Mouse (Mus musculus) midbrain, embryonic 16.5 days (tissue): ENCODE results near the gene Rab4a. TPM values are rescaled to one million over a fixed set of nuclear protein-coding genes. Genes with fewer than 3 reads are reported as not detected.

ENCODE experiments used
- ATAC-seq: fragments of 200-750 bp; cut with Nextera tagmentation; 2 replicates; pipeline ENCODE4 v1.8.0; 2017; ENCODE audit warnings: moderate TSS enrichment
- H3K27ac ChIP-seq: fragments of 300-500 bp; sonication (generic); 2 replicates; pipeline ENCODE4 v1.5.1; 2014; ENCODE audit warnings: mild to moderate bottlenecking, low read length, mixed read lengths
- H3K27me3 ChIP-seq: fragments of 300-500 bp; sonication (generic); 2 replicates; pipeline ENCODE4 v1.6.1; 2014; ENCODE audit warnings: low read depth, low read length, mixed read lengths; ENCODE audit not compliant: control insufficient read depth, insufficient read depth
- H3K36me3 ChIP-seq: fragments of 300-500 bp; sonication (generic); 2 replicates; pipeline ENCODE4 v1.6.1; 2014; ENCODE audit warnings: mild to moderate bottlenecking, low read length, moderate library complexity, mixed read lengths; ENCODE audit not compliant: control insufficient read depth, insufficient read depth
- H3K4me1 ChIP-seq: fragments of 300-500 bp; sonication (generic); 2 replicates; pipeline ENCODE4 v1.6.1; 2014; ENCODE audit warnings: mild to moderate bottlenecking, low read length, mixed read lengths; ENCODE audit not compliant: control insufficient read depth, insufficient read depth
- H3K4me2 ChIP-seq: fragments of 300-500 bp; sonication (generic); 2 replicates; pipeline ENCODE4 v1.6.1; 2014; ENCODE audit warnings: mild to moderate bottlenecking, low read length, mixed read lengths
- H3K4me3 ChIP-seq: fragments of 300-500 bp; sonication (generic); 2 replicates; pipeline ENCODE4 v1.5.1; 2014; ENCODE audit warnings: low read depth, mild to moderate bottlenecking, low read length, moderate library complexity, mixed read lengths
- H3K9ac ChIP-seq: fragments of 300-500 bp; sonication (generic); 2 replicates; pipeline ENCODE4 v1.6.1; 2014; ENCODE audit warnings: low read depth, low read length, mixed read lengths
- H3K9me3 ChIP-seq: fragments of 300-500 bp; sonication (generic); replicated peaks from 2 replicates; pipeline ENCODE4 v1.6.1; 2014; ENCODE audit warnings: mild to moderate bottlenecking, low read length, mixed read lengths; ENCODE audit not compliant: control insufficient read depth, poor library complexity, severe bottlenecking
- WGBS: fragments of 180-500 bp; shearing (Covaris S2); extraction: QIAGEN DNeasy Blood & Tissue Kit; methylation state at CpG from one replicate; pipeline ENCODE4 v1.1.7; 2014; 5-methylcytosine and 5-hydroxymethylcytosine counted together
- polyA plus RNA-seq: library from polyadenylated mRNA; unstranded; fragments of >200 nt; fragmentation: Nextera tagmentation; extraction: Ambion mirVana; gene quantifications from 2 replicates; pipeline ENCODE4 v1.2.1, GENCODE M21; 2015

The Rab4a gene
- polyA plus RNA-seq, 1 experiment from 2014 or later: 79.2 TPM

DNA sequence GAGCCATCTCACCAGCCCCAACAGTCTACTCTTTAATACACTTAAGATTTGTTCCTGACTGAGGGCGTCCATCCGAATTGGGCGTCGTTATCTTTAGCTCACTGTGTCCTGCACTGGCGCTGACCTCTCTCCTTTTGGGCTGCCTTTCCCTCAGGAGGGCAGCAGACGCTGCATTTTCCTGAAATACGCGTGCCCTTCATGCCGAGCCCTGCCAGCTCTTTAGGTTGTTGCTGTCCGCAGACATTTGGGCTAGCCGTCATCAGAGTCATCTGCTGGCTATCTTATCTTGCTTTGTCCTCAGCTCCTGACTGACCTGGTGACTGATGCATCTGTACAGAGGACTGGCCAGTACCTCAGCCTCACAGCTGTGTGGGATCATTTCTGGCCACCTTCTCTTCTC is 9.5 kb downstream of the Rab4a start:
- H3K4me3 ChIP-seq: no peak overlapping the region
- H3K27me3 ChIP-seq: no peaks in the 10 kb centered on the region
- no peaks in the 10 kb centered on the region for H3K9me3 ChIP-seq
- no peak for ATAC-seq
- no peaks in the 10 kb centered on the region; the same call in 1 of the 2 replicates for H3K4me1 ChIP-seq
- no peak overlapping the region for H3K9ac ChIP-seq
- no peak overlapping the region for H3K27ac ChIP-seq
- no peaks in the 10 kb centered on the region for H3K36me3 ChIP-seq
- H3K4me2 ChIP-seq: no peak overlapping the region
- 91% methylated on average over 11 of the region's 11 CpGs for WGBS

- ATAC-seq: no peak
- Histone ChIP-seq H3K4me3 (no peak overlapping the region), H3K9me3 (no peaks in the 10 kb centered on the region), H3K9ac (no peak overlapping the region), H3K36me3 (no peaks in the 10 kb centered on the region), H3K4me2 (no peak overlapping the region), H3K27me3 (no peaks in the 10 kb centered on the region), H3K4me1 (no peaks in the 10 kb centered on the region), H3K27ac (no peak overlapping the region)
- WGBS: 89% methylated on average over 8 of the region's 8 CpGs
Measured at GRCm38 (mm10) chr8:123816939-123817338, 11.2 kb downstream of the Rab4a start.

GRCm38 (mm10) chr8:123817747-123818146 is 12.0 kb downstream of the Rab4a start:
- Histone ChIP-seq H3K36me3 (no peaks in the 10 kb centered on the region), H3K4me1 (no peaks in the 10 kb centered on the region), H3K4me2 (no peak overlapping the region), H3K4me3 (no peak overlapping the region), H3K27ac (no peak overlapping the region), H3K9me3 (no peaks in the 10 kb centered on the region), H3K9ac (no peak overlapping the region), H3K27me3 (no peaks in the 10 kb centered on the region)
- no peak for ATAC-seq
- WGBS: 95% methylated on average over 11 of the region's 11 CpGs

DNA sequence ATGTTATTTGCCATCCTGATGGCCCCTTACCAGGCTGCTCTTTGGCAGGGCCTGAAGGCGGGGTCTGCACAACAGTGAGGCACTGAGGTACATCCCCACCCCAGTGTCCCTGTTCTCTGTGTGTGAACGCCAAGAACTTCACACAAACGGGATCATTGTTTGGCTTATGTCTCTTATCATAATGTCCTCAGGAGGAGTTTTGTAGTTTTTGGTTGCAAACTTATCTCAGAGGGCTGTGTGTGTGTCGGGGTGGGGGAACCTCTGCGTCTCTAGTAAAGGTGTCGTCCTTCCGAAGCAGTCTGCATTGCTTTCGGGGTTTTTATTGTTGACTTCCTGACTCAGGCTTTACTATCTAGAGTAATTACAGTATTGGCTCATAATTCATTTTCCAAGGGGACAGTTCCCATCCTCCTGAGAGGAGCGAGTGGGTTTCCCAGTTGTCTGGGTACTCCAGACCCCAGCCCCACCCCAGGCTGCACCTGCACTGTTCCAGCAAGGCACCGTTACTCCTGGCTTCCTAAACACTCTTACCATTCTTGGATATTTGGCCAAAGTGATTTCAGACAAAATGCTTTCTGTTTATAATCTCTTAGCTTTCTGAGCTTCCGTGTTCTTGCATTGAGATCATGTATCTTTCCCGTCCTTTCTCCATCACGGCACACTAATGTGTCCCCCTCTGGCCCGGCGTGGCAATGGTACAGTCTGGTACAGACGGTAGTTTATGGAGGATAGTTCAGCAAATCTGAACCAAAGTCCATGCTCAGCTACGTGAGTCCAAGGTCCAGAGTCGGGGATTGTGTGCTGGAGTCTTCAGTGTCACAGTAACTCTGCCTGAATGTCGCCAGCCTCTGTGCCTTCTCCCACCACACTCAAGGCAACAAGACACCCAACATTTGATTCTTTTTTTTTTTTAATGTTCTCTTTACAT is 14.2 kb downstream of the Rab4a start:
- no peaks in the 10 kb centered on the region for H3K9me3 ChIP-seq
- no peaks in the 10 kb centered on the region for H3K4me1 ChIP-seq
- H3K4me3 ChIP-seq: no peak overlapping the region
- H3K9ac ChIP-seq: no peak overlapping the region
- no peaks in the 10 kb centered on the region for H3K36me3 ChIP-seq
- WGBS: 95% methylated on average over 19 of the region's 19 CpGs
- ATAC-seq: no peak
- H3K4me2 ChIP-seq: no peak overlapping the region
- H3K27me3 ChIP-seq: no peaks in the 10 kb centered on the region
- H3K27ac ChIP-seq: no peak overlapping the region

- H3K27ac ChIP-seq: no peak overlapping the region
- no peak for ATAC-seq
- H3K27me3 ChIP-seq: no peaks in the 10 kb centered on the region
- H3K9ac ChIP-seq: no peak overlapping the region
- no peaks in the 10 kb centered on the region for H3K9me3 ChIP-seq
- H3K4me3 ChIP-seq: no peak overlapping the region
- H3K36me3 ChIP-seq: no peaks in the 10 kb centered on the region; the same call in 1 of the 2 replicates
- WGBS: 95% methylated on average over 6 of the region's 6 CpGs
- H3K4me2 ChIP-seq: no peak overlapping the region
- no peaks in the 10 kb centered on the region for H3K4me1 ChIP-seq
Measured at GRCm38 (mm10) chr8:123820780-123821179, 15.0 kb downstream of the Rab4a start.

DNA sequence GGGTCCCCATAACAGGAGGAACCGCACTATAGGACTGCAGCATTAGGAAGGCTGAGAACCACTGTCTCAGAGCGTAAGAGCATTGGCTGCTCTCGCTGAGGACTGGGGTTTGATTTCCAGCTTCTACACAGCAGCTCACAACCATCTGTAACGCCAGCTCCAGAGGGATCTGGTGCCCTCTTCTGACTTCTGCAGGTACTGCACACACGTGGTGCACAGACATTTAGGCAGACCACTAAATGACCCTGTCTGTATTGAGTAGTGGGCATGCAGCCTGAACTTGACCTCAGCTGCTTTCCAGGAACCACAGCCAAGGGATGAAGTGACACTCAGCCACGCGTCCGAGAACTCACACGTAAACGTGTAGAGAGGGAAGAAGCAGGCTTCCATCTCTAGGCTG is 17.3 kb downstream of the Rab4a start:
- Histone ChIP-seq H3K4me2 (no peak overlapping the region), H3K4me1 (no peaks in the 10 kb centered on the region), H3K36me3 (no peaks in the 10 kb centered on the region; the same call in 1 of the 2 replicates), H3K27ac (no peak overlapping the region), H3K9ac (no peak overlapping the region), H3K9me3 (no peaks in the 10 kb centered on the region), H3K4me3 (no peak overlapping the region), H3K27me3 (no peaks in the 10 kb centered on the region)
- WGBS: 97% methylated on average over 10 of the region's 10 CpGs
- ATAC-seq: no peak

DNA sequence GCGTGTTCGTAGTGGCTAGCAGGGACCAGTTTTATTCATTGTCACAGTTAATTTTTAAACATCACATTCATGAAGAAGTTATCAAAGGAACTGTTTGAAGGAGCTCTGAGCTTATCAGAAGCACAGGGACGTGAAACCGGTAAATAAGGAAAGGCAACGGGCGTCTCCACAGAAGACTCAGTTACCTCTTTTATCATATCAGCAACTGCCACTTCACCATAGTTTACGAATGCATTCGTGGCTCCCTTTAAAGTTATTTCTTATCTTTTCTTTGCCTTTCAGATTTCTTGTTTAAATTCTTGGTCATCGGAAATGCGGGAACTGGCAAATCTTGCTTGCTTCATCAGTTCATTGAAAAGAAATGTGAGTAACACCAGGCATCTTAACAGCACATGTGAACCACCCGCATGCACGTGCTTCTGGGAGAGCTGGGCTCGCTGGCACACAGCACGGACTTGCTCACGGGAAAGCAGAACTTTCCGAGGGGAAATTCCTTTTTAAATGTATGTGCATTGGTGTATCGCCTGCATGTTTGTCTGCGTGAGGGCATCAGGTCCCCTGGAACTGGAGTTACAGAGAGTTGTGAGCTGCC is 17.8 kb downstream of the Rab4a start:
- Histone ChIP-seq H3K36me3 (no peaks in the 10 kb centered on the region; the same call in 1 of the 2 replicates), H3K9ac (no peak overlapping the region), H3K27ac (no peak overlapping the region), H3K4me3 (no peak overlapping the region), H3K4me2 (no peak overlapping the region), H3K4me1 (no peaks in the 10 kb centered on the region), H3K9me3 (no peaks in the 10 kb centered on the region), H3K27me3 (no peaks in the 10 kb centered on the region)
- ATAC-seq: no peak
- WGBS: 93% methylated on average over 18 of the region's 18 CpGs

- Histone ChIP-seq H3K4me3 (no peak overlapping the region), H3K9me3 (no peaks in the 10 kb centered on the region), H3K4me2 (no peak overlapping the region), H3K4me1 (no peaks in the 10 kb centered on the region), H3K27me3 (no peaks in the 10 kb centered on the region), H3K36me3 (peaks cover 2% of the 10 kb centered on the region; the same call in 1 of the 2 replicates), H3K9ac (no peak overlapping the region), H3K27ac (no peak overlapping the region)
- 62% methylated on average over 9 of the region's 9 CpGs for WGBS
- no peak for ATAC-seq
Measured at GRCm38 (mm10) chr8:123826001-123826400, 20.2 kb downstream of the Rab4a start.

GRCm38 (mm10) chr8:123826758-123827157 is 21.0 kb downstream of the Rab4a start:
- 86% methylated on average over 7 of the region's 7 CpGs for WGBS
- no peak overlapping the region for H3K4me3 ChIP-seq
- no peak overlapping the region for H3K4me2 ChIP-seq
- H3K9me3 ChIP-seq: no peaks in the 10 kb centered on the region
- H3K9ac ChIP-seq: no peak overlapping the region
- no peak for ATAC-seq
- H3K4me1 ChIP-seq: no peaks in the 10 kb centered on the region
- H3K27me3 ChIP-seq: no peaks in the 10 kb centered on the region
- H3K36me3 ChIP-seq: peaks cover 2% of the 10 kb centered on the region; the same call in 1 of the 2 replicates
- H3K27ac ChIP-seq: no peak overlapping the region
